Mouse (Mus musculus): ENCODE measurements around the gene Col1a1.
"Not testable (repeated sequence)": the region's sequence is repeated elsewhere in the genome, so short reads cannot be mapped to it uniquely, and the experiment has no call there.

Col1a1 gene

DNA sequence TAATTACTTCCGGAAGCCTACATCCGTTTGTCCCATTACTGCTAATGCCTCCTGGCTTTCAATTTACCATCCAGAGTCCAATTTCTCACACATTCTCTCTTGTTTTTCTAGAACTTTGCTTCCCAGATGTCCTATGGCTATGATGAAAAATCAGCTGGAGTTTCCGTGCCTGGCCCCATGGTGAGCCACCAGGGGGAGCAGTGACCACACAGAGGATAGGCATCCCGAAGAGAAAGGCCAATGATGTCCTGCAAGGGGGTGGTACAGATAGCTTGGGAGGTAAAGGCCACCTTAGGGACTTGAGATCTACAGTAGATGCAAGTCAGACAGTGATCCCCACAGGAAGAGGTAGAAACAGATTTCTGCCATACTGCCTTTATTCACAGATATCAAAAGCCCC is 3.3 kb downstream of the Col1a1 start:
- peak; percentile 64 for DNase-seq

DNA sequence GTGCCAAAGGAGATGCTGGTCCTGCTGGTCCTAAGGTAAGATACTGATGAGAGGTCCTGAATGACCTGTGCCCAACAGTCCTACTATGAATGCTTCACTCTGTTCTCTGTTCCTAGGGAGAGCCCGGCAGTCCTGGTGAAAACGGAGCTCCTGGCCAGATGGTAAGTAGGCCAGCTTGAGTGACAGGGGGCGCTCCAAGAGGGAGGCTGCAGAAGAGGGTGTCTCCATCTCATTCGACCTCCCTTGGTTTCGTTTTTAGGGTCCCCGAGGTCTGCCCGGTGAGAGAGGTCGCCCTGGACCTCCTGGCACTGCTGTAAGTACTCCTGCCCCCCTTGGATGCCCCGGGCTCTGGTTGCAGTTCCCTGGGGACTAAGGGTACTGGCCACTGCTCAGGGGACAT is 5.1 kb downstream of the Col1a1 start:
- DNase-seq = no peak

- DNase-seq = no peak
These were observed 5.8 kb downstream of the Col1a1 start for GRCm38 (mm10) chr11:94941776-94942175.

DNA sequence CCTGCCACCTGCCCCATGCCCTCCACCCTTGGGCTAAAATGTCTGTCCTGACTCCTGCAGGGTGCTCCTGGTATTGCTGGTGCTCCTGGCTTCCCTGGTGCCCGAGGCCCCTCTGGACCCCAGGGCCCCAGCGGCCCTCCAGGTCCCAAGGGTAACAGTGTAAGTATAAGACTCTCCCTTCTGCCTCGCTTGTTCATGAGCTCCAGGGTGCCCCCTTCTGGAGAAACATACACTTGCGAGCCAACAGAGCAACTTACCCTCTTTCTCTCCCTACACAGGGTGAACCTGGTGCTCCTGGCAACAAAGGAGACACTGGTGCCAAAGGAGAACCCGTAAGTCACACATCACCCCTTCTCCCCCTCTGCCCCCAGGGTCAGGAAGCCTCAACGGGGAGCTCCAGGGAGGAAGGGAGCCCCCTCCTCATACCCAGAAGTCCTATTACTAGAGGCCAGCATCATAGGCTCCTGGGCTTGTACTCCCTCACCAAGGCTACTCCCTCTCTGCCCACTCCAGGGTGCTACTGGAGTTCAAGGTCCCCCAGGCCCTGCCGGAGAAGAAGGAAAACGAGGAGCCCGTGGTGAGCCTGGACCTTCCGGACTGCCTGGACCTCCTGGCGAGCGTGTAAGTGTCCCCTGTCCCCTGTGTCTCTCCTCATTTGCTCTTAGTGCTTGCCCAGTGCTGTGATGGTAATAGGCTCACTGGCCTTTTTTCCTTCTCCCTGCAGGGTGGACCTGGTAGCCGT is 6.4 kb downstream of the Col1a1 start:
- DNase-seq = peak; percentile 63

DNA sequence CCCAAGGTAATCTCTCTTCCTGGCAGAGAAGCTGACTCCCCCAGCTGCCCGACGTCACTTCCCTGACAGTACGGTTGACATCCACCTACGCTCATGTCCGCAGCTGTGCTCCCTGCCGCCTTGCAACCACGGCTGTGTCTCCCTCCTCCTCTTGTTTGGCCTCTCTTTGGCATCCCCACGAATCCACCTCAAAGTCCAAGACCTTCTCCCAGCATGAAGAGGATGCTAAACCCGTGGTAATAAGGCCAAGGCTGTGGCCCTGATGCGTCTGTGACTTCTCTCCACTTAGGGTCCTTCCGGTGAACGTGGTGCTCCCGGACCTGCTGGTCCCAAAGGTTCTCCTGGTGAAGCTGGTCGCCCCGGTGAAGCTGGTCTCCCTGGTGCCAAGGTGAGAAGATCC is 7.0 kb downstream of the Col1a1 start:
- no peak for DNase-seq

- DNase-seq = peak; percentile 28
These were observed 8.3 kb downstream of the Col1a1 start for GRCm38 (mm10) chr11:94944295-94944694.

DNA sequence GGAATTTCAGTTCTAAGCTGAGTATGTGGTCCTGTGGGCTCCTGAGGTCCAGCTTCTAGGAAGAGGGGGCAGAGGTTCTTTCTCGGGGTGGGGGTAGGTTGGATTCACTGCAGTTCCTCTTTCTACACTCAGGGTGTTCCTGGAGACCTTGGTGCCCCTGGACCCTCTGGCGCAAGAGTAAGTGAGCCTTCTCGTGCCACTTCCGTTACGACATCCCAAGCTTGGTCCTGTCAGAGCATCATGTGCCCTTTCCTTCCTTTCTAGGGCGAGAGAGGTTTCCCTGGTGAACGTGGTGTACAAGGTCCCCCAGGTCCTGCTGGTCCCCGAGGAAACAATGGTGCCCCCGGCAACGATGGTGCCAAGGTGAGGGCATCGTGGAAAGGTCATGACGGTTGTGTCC is 9.2 kb downstream of the Col1a1 start:
- no peak for DNase-seq

GRCm38 (mm10) chr11:94952169-94952568 is 16.1 kb downstream of the Col1a1 start:
- no peak for DNase-seq

DNA sequence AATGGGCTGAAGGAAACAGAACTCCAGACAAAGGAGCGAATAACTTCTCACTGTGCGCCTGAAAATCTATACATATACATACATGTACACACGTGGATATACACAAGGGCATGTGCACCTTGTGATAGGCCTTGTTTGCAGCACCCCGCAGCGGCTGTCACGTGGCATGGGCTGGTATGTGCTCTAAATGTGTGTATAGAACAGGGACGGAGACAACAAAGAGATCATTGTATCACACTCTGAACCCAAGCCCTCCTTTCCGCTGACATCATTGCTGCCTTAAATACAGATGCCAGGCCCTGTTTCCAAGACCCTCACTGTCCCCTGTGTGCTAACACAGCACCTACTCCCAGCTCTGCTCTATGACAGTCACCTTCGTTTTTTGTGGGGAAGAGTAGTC is 19.1 kb downstream of the Col1a1 start:
- DNase-seq = no peak

GRCm38 (mm10) chr11:94957693-94958064 is 21.7 kb downstream of the Col1a1 start:
- no peak for DNase-seq

DNA sequence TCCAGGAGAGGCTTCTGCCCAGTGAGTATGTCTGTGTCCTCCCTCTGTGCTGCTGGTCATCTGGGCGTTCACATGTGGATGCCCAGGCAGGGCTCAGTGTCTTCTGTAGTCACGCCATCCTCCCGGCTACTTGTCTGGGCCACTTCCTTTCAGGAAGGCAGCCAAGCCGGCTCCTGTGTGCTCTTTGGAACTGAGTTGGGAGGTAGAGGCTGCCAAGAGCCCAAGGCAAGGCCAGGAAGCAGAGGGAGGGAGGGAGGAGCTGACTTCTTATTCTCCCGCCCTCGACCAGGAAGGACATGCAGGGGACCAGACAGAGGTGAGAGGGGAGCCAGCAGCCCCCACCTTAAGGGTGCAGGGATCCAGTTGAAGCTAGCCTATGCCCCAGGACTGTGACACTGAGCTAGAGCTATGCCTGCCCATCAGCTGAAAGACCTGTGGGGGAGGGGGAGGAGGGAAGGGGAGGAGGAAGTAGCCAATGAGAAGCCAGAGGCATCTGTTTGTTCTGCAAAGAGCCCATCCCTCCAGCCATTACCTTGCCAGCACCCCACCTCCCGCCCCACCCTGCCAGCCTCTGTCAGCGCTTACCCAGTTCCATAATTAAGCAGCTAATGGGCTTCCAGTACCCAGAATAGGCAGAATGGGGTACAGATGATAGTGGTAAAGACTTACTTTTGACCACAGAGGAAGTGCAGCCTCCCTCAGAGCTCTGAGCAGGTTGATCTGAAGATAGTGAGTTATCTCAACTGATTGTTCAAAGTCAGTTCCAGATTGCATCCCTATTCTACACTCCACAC is 22.2 kb downstream of the Col1a1 start:
- DNase-seq = no peak

DNA sequence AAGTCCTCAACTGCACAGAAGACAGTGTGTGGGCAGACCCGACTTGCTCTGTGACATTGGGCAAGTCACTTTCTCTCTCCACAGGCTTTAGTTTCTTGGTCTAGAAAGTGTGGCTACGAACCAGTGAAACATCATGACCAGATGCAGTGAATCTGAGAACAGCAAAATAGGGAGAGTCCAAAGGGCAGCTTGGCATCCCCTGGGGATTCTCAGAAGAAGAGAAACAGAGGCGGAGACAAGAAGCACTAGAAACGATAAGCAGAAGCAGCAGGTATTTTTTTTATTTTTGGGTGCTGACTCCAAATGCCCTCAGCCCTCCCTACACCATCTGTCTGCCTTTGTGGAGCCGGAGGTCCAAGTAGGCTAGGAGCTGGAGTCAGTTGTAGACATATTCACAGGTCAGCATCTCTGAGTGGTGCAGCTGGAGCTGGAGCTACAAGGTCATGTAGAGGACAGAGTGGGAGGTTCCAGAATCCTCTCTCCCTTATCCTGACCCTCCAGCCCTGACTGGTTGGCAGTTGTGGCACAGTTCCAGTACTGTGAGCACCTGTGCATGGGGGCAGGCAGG is 26.6 kb downstream of the Col1a1 start:
- no peak for DNase-seq

DNA sequence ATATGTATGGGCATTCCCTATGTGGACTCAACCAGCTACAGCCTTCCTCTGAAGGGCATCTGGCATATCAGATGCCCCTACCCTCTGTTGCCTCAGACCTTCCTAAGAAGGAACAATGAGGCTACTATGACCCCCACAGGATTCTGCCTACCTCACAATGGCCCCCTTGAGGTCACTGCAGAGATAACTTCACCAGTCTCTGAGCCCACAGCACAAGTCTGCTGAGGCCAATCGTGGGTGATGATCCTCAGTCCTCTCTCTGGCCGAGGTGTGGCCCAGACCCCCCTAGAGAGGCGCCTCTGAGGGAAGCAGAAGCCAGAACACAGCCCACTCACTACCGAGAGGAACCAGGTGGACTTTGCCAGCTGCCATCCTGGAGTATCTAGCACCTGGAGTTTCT is 31.4 kb downstream of the Col1a1 start, which contains the start of gene Hils1:
TSS of gene Hils1 (plus strand) at position 175 of the 400 bp plus-strand sequence.
- DNase-seq = no peak

DNA sequence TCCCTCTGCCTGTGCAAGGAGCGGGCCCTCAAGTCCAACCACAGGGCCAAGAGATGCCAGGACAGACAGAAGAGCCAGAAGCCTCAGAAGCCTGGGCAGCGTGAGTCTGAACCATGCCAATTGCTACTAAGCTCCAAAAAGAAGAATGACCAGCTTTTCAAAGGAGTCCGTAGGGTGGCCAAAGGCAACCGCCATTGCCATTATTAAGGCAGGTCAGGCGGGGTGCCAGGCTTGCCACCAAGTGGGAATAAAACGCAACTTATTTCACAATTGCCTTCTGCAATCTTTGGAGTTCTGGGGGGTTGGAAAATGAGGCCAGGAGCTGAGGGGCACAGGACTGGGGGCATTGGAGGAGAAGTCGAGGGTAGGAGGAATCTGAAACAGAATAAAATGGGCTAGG is 32.2 kb downstream of the Col1a1 start:
- no peak for DNase-seq

- DNase-seq = not testable (repeated sequence)
These were observed 33.7 kb downstream of the Col1a1 start for GRCm38 (mm10) chr11:94969709-94970108.

GRCm38 (mm10) chr11:94970210-94970943 is 34.4 kb downstream of the Col1a1 start:
- DNase-seq = peak; percentile 56

DNA sequence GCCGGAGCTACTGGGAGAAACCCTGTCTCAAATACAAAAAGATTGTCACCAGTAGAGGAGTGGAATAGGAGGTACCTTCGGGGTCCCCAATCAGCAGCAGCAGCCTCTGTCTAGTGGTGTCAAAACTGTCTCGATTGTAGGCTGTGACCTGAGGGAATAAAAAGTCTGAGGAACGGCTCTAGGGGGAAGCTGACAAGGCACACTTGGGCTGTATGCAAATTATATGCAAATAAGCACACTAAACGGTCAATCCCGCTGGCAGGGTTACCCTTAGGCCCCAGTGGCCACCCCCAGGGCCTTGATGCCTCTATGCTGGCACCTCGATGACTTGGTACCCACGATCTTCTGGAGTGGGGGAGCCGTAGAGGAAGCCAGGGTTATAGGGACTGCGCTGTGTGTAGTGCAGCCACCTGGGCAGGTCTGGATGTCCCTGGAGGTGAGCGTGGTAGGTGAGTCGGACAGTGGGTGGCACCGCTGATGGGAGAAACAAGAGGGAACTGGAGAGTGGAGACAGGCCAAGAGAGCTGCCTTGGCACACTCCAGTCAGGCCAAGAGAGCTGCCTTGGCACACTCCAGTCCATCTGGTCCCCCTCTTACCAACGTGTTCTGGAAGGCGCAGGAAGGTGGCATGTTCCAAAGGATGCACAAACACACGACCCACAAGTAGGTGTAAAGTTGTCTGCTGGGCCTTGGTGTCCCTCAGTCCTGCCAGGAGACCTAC is 36.0 kb downstream of the Col1a1 start:
- no peak for DNase-seq

- DNase-seq = no peak
These were observed 36.9 kb downstream of the Col1a1 start for GRCm38 (mm10) chr11:94972887-94973286.

DNA sequence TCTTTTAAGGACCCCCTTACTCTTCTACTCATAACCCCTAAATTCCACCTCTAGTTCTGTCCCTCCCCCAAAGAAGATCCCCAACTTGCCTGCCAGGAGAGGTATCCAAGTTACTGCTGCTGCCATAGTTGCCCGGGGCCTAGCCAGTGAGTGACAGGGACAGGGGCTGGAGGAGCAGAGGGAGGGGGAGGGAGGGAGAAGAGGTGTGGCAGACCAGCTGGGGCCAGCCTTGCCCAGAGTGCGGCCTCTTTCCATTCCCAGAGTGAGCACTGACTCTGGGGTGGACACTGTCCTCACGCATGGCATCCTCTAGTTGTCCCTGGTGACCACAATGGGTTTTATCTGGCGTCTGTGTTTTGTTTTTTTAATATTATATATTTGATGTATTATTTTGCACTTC is 37.3 kb downstream of the Col1a1 start:
- no peak for DNase-seq

DNA sequence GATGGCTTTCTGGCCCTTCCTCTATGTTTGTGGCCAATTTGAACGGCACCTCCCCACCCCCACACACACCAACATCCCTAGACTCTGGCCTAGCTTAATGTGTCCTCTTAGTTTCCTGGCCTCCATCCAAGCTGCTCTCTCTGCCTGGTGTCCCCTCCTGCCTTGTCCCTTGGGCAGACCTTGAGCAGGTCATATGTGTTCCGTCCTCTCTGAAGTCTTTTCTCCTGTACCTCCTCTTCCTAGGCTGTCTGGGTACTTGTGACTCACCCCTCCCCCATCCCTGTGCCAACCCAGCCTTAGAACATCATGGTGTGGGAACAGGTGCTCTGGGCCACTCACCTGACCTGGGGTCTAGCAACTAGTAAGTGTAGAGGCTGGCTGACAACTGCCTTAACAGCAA is 38.9 kb downstream of the Col1a1 start:
- no peak for DNase-seq

DNA sequence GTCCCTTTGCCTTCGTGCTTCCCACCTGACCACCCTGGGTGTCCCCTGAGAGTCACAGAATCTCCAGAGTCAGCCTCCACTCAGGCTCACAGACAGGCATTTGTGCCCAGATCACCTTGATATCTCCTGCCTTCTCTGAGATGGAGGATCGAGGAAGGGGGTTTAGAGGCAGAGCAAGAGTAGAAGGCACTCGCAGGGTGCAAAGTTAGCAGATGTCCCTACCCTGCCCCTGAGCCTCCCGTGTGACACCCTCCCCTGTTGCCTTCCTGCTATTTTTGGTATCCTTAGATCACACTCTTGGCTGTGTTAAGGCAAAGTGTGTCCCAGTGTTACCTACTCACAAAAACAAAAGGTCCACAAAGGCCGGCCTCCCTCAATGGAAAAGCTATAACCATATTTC is 40.2 kb downstream of the Col1a1 start, which contains the start of gene Sgca:
TSS of gene Sgca (minus strand) at position 129 of the 400 bp plus-strand sequence.
- DNase-seq = no peak

GRCm38 (mm10) chr11:94978178-94978915 is 42.3 kb downstream of the Col1a1 start:
- no peak for DNase-seq
